ENCODE assay signal across 19 mouse cellular contexts in the genomic region with DNA sequence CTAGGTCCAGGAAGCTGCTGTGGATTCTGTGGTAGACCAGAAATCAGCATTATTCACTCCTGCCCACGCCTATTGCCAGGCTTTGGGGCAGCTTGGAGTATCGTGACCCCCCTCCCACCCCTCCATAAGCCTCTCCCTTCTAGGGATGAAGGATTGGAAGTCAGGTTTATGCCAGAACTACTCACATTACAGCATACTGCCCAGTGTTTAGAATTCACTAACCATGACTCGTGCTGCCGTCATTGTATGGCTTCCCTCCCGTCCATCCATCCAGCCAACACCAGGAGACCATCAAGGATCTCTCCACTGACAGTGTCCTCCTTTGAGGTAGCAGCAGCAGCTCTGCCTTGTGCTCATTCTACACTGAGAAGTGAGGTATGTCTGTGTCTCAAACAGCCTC.
"Had no signal": no experiment of that assay in that cellular context is flagged by ENCODE, and none has a peak within 500 bp of the region (broad histone marks: within the 10 kb centered on the region; RNA-seq: fewer than 3 reads in every experiment).

No protein-coding gene starts in this region.

- H3K9me3 ChIP-seq: limb, embryonic 12.5 days; limb, embryonic 15.5 days; midbrain, embryonic 13.5 days had no signal

- ATAC-seq: liver, postnatal 0 days; lung, postnatal 0 days; midbrain, embryonic 13.5 days; midbrain, embryonic 16.5 days had no signal

- H3K4me3 ChIP-seq: layer of hippocampus, adult 2 months; limb, embryonic 12.5 days; limb, embryonic 15.5 days; midbrain, embryonic 13.5 days had no signal

- H3K4me2 ChIP-seq: limb, embryonic 12.5 days; limb, embryonic 15.5 days; liver, embryonic 11.5 days; lung, embryonic 14.5 days; midbrain, embryonic 13.5 days had no signal

- DNase-seq: kidney, postnatal 25 days; layer of hippocampus, adult 9-11 months; liver, postnatal 0 days; lung, embryonic 14.5 days; right cerebral cortex, postnatal 4 days; thymus, adult 2 months; thymus, postnatal 14 days; thymus, postnatal 4 days had no signal

- H3K9ac ChIP-seq: limb, embryonic 12.5 days; limb, embryonic 15.5 days; liver, embryonic 14.5 days; liver, postnatal 0 days; lung, embryonic 14.5 days; midbrain, embryonic 13.5 days had no signal

- H3K4me1 ChIP-seq: limb, embryonic 12.5 days; limb, embryonic 15.5 days; midbrain, embryonic 13.5 days had no signal

- H3K36me3 ChIP-seq: limb, embryonic 12.5 days; limb, embryonic 15.5 days; midbrain, embryonic 13.5 days had no signal

- H3K27me3 ChIP-seq: limb, embryonic 12.5 days; limb, embryonic 15.5 days; midbrain, embryonic 13.5 days had no signal

- H3K27ac ChIP-seq: kidney, postnatal 0 days; layer of hippocampus, adult 2 months; limb, embryonic 12.5 days; limb, embryonic 15.5 days; liver, embryonic 14.5 days; macrophage; midbrain, embryonic 13.5 days; stomach, postnatal 0 days had no signal
